Mouse (Mus musculus): ENCODE data around the gene Rnf220. TPM values are rescaled to one million over a fixed set of nuclear protein-coding genes. Genes with fewer than 3 reads are reported as not detected.

Gene Rnf220
- polyA plus RNA-seq, 1 experiment from 2014 or later, result 115 TPM

DNA sequence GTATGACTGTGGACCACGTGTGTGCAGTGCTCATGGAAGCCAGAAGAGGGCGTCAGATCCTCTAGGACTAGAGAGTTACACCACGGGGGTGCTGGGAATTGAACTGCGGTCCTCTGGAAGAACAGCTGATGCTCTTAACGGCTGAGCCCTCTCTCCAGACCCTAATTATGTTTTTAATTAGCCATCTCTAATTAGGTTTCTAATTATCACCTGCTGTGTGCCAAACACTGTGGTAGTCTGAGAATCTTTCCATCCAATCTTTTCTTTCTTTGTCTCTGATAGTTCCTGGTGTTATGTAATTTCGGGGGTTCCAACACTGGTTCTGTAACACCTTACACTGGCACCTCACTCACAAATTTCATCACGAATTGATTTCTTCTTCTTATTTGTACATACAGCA is 75.8 kb downstream of the Rnf220 start:
- Histone ChIP-seq H3K9ac (no peak overlapping the region), H3K27ac (no peak overlapping the region), H3K36me3 (ENCODE audit: poor library complexity, severe bottlenecking) (no peaks in the 10 kb centered on the region), H3K9me3 (replicated peaks) (no peaks in the 10 kb centered on the region), H3K4me3 (no peak overlapping the region), H3K27me3 (peaks cover 10% of the 10 kb centered on the region; the same call in 1 of the 2 replicates), H3K4me1 (no peaks in the 10 kb centered on the region), H3K4me2 (no peak overlapping the region)
- no peak for ATAC-seq
- WGBS, result 59% methylated on average over 7 of the region's 7 CpGs

DNA sequence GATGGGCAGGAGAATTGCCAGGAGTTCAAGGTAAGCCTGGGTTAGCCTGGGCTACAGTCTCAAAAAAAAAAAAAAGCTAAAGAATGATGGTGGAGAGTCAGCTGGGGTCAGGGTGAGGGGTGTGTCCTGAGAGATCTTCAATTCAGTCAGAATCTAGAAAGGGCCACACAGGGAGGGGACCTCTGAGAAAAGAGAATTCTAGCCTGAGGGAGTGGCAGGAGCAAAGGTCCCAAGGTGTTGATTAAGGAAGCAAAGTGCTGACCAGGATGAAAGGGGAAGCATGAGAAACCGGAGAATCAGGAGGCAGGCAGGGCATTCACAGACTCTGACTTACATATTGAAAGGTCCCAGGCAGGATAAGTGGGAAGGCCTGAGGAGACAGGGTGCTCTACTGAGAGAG is 80.0 kb downstream of the Rnf220 start:
- Histone ChIP-seq H3K27me3 (peaks cover 10% of the 10 kb centered on the region; the same call in 1 of the 2 replicates), H3K4me3 (no peak overlapping the region), H3K36me3 (ENCODE audit: poor library complexity, severe bottlenecking) (no peaks in the 10 kb centered on the region), H3K27ac (no peak overlapping the region), H3K4me1 (peaks cover 15% of the 10 kb centered on the region), H3K9me3 (replicated peaks) (no peaks in the 10 kb centered on the region), H3K4me2 (no peak overlapping the region), H3K9ac (no peak overlapping the region)
- 72% methylated on average over 1 of the region's 1 CpGs for WGBS
- ATAC-seq, result no peak

DNA sequence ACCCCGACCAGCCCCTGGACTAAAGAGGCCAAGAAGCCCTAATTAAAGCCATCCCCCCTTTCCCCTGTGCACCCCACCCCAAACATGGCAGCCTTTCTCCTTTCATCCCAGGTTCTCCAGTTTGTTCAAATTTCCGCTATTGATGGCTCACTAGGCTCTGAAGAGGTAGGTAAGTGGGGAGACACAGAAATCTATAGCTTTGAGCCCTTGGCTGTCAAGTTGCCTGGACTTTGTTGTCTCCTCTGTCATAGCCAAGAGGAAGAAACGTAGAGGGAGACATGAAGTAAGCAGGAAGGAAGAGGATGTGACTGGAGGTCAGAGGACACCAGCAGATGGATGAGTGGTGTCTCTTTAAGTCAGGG is 86.8 kb downstream of the Rnf220 start:
- 8% methylated on average over 3 of the region's 3 CpGs for WGBS
- H3K4me1 ChIP-seq, result peaks cover 52% of the 10 kb centered on the region
- ATAC-seq, result no peak
- H3K9ac ChIP-seq, result no peak overlapping the region
- no peaks in the 10 kb centered on the region for H3K36me3 ChIP-seq (ENCODE audit: poor library complexity, severe bottlenecking)
- H3K4me3 ChIP-seq, result no peak overlapping the region
- no peak overlapping the region for H3K27ac ChIP-seq
- no peaks in the 10 kb centered on the region for H3K9me3 ChIP-seq (replicated peaks)
- H3K4me2 ChIP-seq, result no peak overlapping the region
- H3K27me3 ChIP-seq, result peaks cover 10% of the 10 kb centered on the region; the same call in 1 of the 2 replicates

DNA sequence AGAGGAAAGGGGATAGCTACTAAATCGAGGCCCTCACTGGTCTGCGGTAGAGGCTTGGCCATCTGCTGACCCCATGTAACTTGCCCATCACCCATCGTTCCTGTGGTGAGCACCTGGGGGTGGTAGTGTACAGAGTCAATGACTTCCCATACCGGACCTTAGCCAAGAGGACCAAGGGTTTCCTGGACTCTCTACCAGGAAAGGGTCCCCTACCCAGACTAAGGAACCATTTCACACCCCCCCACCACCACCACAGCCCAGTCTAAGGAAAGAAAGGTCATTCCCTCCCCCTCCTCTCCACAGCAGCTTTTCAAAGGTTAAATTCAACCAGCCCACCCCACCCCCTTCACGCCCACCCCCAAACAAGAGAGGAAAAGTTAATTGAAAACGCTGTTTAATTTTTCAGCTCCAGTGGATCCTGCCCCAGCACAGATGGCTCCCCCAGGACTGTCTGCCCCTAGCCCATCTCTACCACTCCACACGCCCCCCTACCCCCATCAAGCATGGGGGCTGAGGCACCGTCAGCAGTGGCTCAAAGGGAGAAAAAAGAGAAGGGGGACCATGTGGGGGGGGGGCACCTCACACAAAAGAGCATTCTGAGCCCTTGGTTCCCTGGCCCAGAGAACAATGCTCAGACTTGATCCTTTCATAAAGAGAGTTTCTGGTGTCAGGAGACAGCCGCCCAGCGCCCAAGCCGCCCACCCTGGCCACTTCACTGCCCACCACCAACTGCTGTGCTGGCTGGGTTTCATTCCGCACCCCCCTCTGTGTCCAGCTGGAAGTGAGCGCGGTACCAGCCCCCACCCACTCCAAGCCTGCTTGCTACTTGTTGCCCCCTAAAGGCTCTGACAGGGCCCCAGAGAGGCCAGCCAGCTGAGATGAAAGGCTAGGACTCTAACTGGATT is 87.5 kb downstream of the Rnf220 start:
- ATAC-seq, result peak; percentile 34
- H3K4me2 ChIP-seq, result peak overlapping the region; percentile 8; the same call in 1 of the 2 replicates
- WGBS, result 19% methylated on average over 14 of the region's 14 CpGs
- no peaks in the 10 kb centered on the region for H3K36me3 ChIP-seq (ENCODE audit: poor library complexity, severe bottlenecking)
- H3K27ac ChIP-seq, result no peak overlapping the region
- H3K27me3 ChIP-seq, result peaks cover 10% of the 10 kb centered on the region; the same call in 1 of the 2 replicates
- H3K4me1 ChIP-seq, result peaks cover 54% of the 10 kb centered on the region
- H3K9ac ChIP-seq, result no peak overlapping the region
- H3K9me3 ChIP-seq (replicated peaks), result no peaks in the 10 kb centered on the region
- H3K4me3 ChIP-seq, result no peak overlapping the region

DNA sequence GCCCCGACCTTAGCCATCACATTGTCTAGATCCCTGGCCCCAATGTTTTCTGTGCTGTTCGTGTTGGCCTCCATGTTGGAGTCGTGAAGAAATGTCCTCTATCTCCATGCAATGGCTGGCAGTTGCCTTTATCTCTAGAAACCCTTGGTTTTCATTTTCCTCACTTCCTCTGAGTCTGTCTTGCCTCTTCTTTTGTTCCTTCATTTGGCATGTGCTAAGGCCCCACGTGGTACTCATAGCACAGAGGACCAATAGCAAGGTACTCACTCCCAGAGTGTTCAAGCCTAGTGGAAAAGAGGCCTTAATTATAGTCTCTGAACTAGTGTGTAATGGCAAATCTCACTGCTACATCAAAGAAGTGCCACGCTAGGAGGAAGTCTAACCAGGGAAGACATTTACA is 88.9 kb downstream of the Rnf220 start:
- no peak overlapping the region for H3K4me2 ChIP-seq
- 84% methylated on average over 5 of the region's 5 CpGs for WGBS

DNA sequence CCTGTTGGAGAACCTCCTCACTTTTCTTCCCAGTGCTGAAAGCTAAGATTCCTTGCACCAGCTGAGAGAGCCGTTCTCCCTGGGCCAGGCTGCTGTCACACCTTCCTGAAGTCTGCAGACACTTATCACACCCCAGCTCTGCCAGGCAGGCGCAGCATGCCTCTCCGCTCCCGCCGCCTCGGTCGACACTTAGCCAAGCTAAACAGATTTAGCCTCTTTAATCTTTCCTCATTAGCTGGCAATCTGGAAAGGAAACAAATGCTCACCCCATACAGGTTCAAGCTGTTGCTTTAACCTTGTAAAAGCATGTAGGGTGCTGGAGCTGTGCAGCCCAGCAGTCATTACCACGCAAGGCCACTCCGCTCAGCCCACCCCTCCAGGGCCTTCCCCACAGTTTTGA is 90.9 kb downstream of the Rnf220 start:
- Histone ChIP-seq H3K4me1 (peaks cover 45% of the 10 kb centered on the region), H3K4me3 (no peak overlapping the region), H3K4me2 (peak overlapping the region; percentile 15; the same call in 1 of the 2 replicates), H3K9ac (peak overlapping the region; percentile 2), H3K27ac (peak overlapping the region; percentile 38), H3K36me3 (ENCODE audit: poor library complexity, severe bottlenecking) (no peaks in the 10 kb centered on the region), H3K27me3 (peaks cover 10% of the 10 kb centered on the region; the same call in 1 of the 2 replicates), H3K9me3 (replicated peaks) (no peaks in the 10 kb centered on the region)
- 21% methylated on average over 9 of the region's 9 CpGs for WGBS
- ATAC-seq, result peak; percentile 60

More for the DNA sequence above, 88.9 kb downstream of the Rnf220 start:
- no peak overlapping the region for H3K4me3 ChIP-seq
- H3K27ac ChIP-seq, result no peak overlapping the region
- no peak for ATAC-seq
- peaks cover 55% of the 10 kb centered on the region for H3K4me1 ChIP-seq
- H3K9me3 ChIP-seq (replicated peaks), result no peaks in the 10 kb centered on the region
- no peak overlapping the region for H3K9ac ChIP-seq
- H3K36me3 ChIP-seq (ENCODE audit: poor library complexity, severe bottlenecking), result no peaks in the 10 kb centered on the region
- peaks cover 10% of the 10 kb centered on the region; the same call in 1 of the 2 replicates for H3K27me3 ChIP-seq

DNA sequence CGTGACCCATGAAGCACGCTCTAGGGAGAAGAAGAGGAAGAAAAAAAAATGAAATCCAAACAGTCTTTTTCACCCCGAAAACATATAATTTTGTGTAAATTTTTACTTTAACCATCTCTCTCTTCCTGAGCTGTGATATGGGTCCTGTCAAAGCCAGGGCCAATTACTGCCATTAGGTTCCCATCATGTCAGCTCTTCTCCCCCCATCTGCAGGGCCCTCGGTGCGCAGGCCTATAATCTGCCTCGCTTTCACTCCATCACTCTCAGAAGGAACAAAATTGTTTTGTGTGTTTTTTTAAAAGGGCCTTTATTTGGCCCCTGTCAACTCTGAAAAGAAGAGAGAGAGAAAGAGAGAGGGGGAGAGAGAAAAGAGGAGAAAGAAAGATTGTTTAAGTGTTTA is 91.6 kb downstream of the Rnf220 start:
- ATAC-seq, result peak; percentile 44; the same call in 1 of the 2 replicates
- H3K9me3 ChIP-seq (replicated peaks), result no peaks in the 10 kb centered on the region
- H3K27me3 ChIP-seq, result peaks cover 6% of the 10 kb centered on the region; the same call in 1 of the 2 replicates
- WGBS, result 51% methylated on average over 6 of the region's 6 CpGs
- no peak overlapping the region; the same call in 1 of the 2 replicates for H3K4me2 ChIP-seq
- no peak overlapping the region for H3K4me3 ChIP-seq
- peaks cover 38% of the 10 kb centered on the region for H3K4me1 ChIP-seq
- no peak overlapping the region for H3K9ac ChIP-seq
- H3K36me3 ChIP-seq (ENCODE audit: poor library complexity, severe bottlenecking), result no peaks in the 10 kb centered on the region
- H3K27ac ChIP-seq, result peak overlapping the region; percentile 25; the same call in 1 of the 2 replicates

DNA sequence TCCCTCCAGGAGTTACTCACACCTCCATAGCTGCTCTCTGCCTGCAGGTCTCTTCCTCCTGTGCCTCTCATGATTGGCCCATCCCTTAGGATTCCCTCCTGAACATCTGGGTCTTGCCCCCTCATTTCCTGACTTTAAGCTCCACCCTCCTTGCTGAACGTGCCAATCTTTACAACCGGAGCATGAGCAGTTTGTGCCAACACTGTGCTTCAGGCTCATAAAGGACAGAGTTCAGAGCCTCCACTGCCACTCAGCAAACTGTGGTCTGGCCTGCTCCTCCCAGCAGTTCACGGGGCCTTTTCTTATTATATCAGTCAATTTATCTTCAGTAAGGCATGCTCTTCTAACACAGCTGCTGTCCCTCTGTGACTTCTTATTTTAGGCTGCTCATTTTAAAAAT is 93.4 kb downstream of the Rnf220 start:
- no peak overlapping the region for H3K27ac ChIP-seq
- no peak for ATAC-seq
- no peaks in the 10 kb centered on the region for H3K9me3 ChIP-seq (replicated peaks)
- H3K4me2 ChIP-seq, result no peak overlapping the region
- no peaks in the 10 kb centered on the region for H3K36me3 ChIP-seq (ENCODE audit: poor library complexity, severe bottlenecking)
- H3K9ac ChIP-seq, result no peak overlapping the region
- H3K27me3 ChIP-seq, result peaks cover 10% of the 10 kb centered on the region
- peaks cover 25% of the 10 kb centered on the region for H3K4me1 ChIP-seq
- no peak overlapping the region for H3K4me3 ChIP-seq
- 69% methylated on average over 3 of the region's 3 CpGs for WGBS

DNA sequence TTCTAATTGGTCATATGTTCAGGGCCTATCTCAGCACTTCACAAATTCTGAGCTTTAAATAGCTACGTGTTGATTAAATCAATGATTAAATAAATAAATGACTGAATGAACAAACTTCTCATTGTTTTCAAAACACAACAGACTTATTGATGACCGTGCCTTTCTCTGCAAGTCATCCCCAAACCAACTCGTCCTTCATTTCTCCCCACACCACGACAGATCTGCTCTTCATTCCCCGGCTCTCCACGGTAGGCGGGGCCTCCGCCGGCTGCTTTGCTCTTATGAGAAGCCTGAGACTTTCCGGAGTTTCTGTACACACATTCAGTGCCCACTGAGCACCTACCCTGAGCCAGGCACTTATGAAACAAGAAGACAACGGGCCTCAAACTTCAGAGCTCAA is 99.7 kb downstream of the Rnf220 start:
- Histone ChIP-seq H3K27me3 (peaks cover 13% of the 10 kb centered on the region), H3K9me3 (replicated peaks) (no peaks in the 10 kb centered on the region)
- 68% methylated on average over 11 of the region's 11 CpGs for WGBS

DNA sequence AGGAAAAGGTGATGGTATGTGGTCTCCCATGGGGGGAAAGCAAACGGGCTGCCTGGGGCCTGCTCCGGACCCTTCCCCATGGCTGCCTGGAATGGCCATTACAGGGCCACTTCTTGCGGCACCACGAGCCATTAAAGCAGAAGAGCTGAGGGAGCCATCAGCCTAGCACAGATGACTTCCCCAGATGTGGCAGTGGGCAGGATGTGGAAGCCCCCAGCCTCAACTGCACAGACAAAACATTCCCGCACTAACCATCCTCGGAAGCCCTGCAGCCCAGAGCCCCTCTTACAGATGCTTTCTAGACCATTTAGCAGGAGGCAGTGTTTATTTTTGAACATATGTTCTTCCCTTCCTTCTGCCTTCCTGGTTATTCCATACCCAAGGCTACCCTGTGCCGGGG is 103.8 kb downstream of the Rnf220 start:
- no peak for ATAC-seq
- Histone ChIP-seq H3K9me3 (replicated peaks) (no peaks in the 10 kb centered on the region), H3K36me3 (ENCODE audit: poor library complexity, severe bottlenecking) (no peaks in the 10 kb centered on the region), H3K9ac (no peak overlapping the region), H3K4me2 (no peak overlapping the region), H3K4me1 (peaks cover 27% of the 10 kb centered on the region), H3K27me3 (peaks cover 12% of the 10 kb centered on the region), H3K4me3 (no peak overlapping the region), H3K27ac (no peak overlapping the region)
- 76% methylated on average over 7 of the region's 7 CpGs for WGBS

More for the DNA sequence above, 99.7 kb downstream of the Rnf220 start:
- H3K4me2 ChIP-seq, result no peak overlapping the region
- no peak overlapping the region for H3K9ac ChIP-seq
- ATAC-seq, result no peak
- no peak overlapping the region for H3K4me3 ChIP-seq
- H3K27ac ChIP-seq, result no peak overlapping the region
- H3K4me1 ChIP-seq, result peaks cover 12% of the 10 kb centered on the region
- no peaks in the 10 kb centered on the region for H3K36me3 ChIP-seq (ENCODE audit: poor library complexity, severe bottlenecking)

DNA sequence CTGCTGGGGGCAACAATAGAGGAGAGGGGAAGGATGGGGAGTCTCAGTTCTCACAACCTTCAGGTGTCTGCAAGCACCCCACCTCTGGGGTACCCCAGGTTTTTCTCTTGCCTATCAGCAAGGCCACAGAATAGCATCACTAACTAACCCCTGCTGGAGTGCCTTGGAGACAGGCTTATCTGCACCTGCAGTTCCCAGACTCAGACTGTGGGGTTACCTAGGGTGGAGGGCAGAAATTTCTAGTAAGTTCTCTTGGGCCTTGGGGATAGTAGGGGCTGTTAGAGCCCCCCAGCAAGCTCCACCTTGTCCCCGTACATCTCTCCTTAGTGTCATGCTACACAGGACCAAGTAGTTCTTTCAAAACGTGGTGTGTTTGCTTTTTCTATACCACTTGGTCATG is 104.5 kb downstream of the Rnf220 start:
- H3K9ac ChIP-seq, result no peak overlapping the region
- H3K4me2 ChIP-seq, result peak overlapping the region; percentile 24; the same call in 1 of the 2 replicates
- peaks cover 27% of the 10 kb centered on the region for H3K4me1 ChIP-seq
- ATAC-seq, result no peak
- H3K9me3 ChIP-seq (replicated peaks), result no peaks in the 10 kb centered on the region
- H3K27me3 ChIP-seq, result peaks cover 12% of the 10 kb centered on the region
- H3K4me3 ChIP-seq, result no peak overlapping the region
- H3K36me3 ChIP-seq (ENCODE audit: poor library complexity, severe bottlenecking), result no peaks in the 10 kb centered on the region
- 48% methylated on average over 2 of the region's 2 CpGs for WGBS
- H3K27ac ChIP-seq, result no peak overlapping the region

DNA sequence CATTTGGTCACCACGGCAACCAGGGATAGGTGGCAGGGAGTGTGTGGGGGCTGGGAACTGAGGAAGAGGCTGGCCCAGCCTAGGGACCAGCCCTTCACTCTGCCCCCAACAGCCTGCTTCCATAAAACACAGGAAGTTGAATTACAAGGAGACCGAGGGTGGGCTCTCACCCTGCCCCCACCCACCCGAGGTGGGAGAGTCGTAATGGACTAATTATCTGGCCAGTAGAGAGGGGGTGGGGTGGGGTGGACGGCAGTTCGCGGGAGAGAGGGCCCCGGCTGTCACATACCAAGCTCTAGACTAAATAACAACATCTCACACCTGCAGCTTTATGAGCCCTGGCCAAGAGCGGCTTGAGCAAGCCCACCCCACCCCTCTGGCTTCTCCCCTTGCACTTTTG is 104.9 kb downstream of the Rnf220 start:
- H3K27ac ChIP-seq, result no peak overlapping the region
- peaks cover 12% of the 10 kb centered on the region for H3K27me3 ChIP-seq
- WGBS, result 4% methylated on average over 9 of the region's 9 CpGs
- H3K9ac ChIP-seq, result no peak overlapping the region
- ATAC-seq, result peak; percentile 59
- H3K4me3 ChIP-seq, result no peak overlapping the region
- H3K4me1 ChIP-seq, result peaks cover 27% of the 10 kb centered on the region
- peak overlapping the region; percentile 24 for H3K4me2 ChIP-seq
- H3K36me3 ChIP-seq (ENCODE audit: poor library complexity, severe bottlenecking), result no peaks in the 10 kb centered on the region
- H3K9me3 ChIP-seq (replicated peaks), result no peaks in the 10 kb centered on the region

All from forebrain, embryonic 13.5 days (tissue).